Mouse (Mus musculus) liver, adult 2 months (tissue): ENCODE measurements at regions not wholly inside any gene's neighbourhood (a gene's known extent, or its start where the extent isn't known, plus 50 kb on each side); places are given as distances from the start of the nearest gene placed in this dataset.
"Not testable (repeated sequence)": the region's sequence is repeated elsewhere in the genome, so short reads cannot be mapped to it uniquely, and the experiment has no call there.

Source experiments
- DNase-seq: peaks from one replicate; pipeline ENCODE4 v3.0.0-alpha.2; 2011; ENCODE audit warnings: low read depth, low spot score; ENCODE audit errors: extremely low read depth
- H3K27ac ChIP-seq: fragments of 200-500 bp; replicated peaks from 2 replicates; pipeline ENCODE4 v1.5.1; 2012; ENCODE audit warnings: low read depth, mild to moderate bottlenecking, control low read depth, inconsistent platforms, low read length; ENCODE audit not compliant: insufficient read depth
- H3K27me3 ChIP-seq: fragments of 200-500 bp; 2 replicates; pipeline ENCODE4 v1.6.1; 2012; ENCODE audit warnings: mild to moderate bottlenecking, moderate library complexity, low read length, inconsistent platforms; ENCODE audit not compliant: control insufficient read depth, insufficient read depth
- H3K36me3 ChIP-seq: fragments of 200-500 bp; 2 replicates; pipeline ENCODE4 v1.6.1; 2012; ENCODE audit warnings: low read length, inconsistent platforms; ENCODE audit not compliant: control insufficient read depth, insufficient read depth
- H3K4me1 ChIP-seq: fragments of 200-500 bp; 2 replicates; pipeline ENCODE4 v1.6.1; 2011; ENCODE audit warnings: low read length; ENCODE audit not compliant: control insufficient read depth, insufficient read depth
- H3K4me3 ChIP-seq: fragments of 200-500 bp; 2 replicates; pipeline ENCODE4 v1.5.1; 2011; ENCODE audit warnings: low read depth, mild to moderate bottlenecking, control low read depth, low read length, moderate library complexity; ENCODE audit not compliant: insufficient read depth
- H3K79me2 ChIP-seq: fragments of 200-500 bp; 2 replicates; pipeline ENCODE4 v1.6.1; 2012; ENCODE audit warnings: inconsistent platforms, mild to moderate bottlenecking, low read length, moderate library complexity; ENCODE audit not compliant: control insufficient read depth, insufficient read depth
- H3K9ac ChIP-seq: fragments of 200-500 bp; 2 replicates; pipeline ENCODE4 v1.6.1; 2012; ENCODE audit warnings: low read depth, mild to moderate bottlenecking, control low read depth, inconsistent platforms, low read length
- CTCF ChIP-seq: fragments of 200-500 bp; IDR thresholded peaks from 2 replicates; pipeline ENCODE4 v1.5.1; 2011; ENCODE audit warnings: low read depth, low read length, control low read depth
- POLR2A ChIP-seq: fragments of 200-500 bp; IDR thresholded peaks from 2 replicates; pipeline ENCODE4 v1.6.1; 2011; ENCODE audit warnings: low read length, control low read depth; ENCODE audit not compliant: insufficient read depth; ENCODE audit errors: extremely low read depth
- WGBS: fragments of 180-500 bp; shearing (Covaris S2); methylation state at CpG from one replicate; pipeline ENCODE4 v1.1.7; 2018; 5-methylcytosine and 5-hydroxymethylcytosine counted together

GRCm38 (mm10) chr9:86105851-86106250 lies 263.7 kb downstream of the Tpbg start:
- DNase-seq, result no peak
- no peaks in the 10 kb centered on the region for H3K79me2 ChIP-seq
- no peak overlapping the region for H3K4me3 ChIP-seq
- no peak overlapping the region for H3K27ac ChIP-seq
- H3K4me1 ChIP-seq, result no peaks in the 10 kb centered on the region
- WGBS, result 73% methylated on average over 3 of the region's 3 CpGs
- no peaks in the 10 kb centered on the region for H3K36me3 ChIP-seq
- H3K9ac ChIP-seq, result no peak overlapping the region
- no peak for TF ChIP-seq POLR2A
- TF ChIP-seq CTCF, result no peak
- no peaks in the 10 kb centered on the region for H3K27me3 ChIP-seq

DNA sequence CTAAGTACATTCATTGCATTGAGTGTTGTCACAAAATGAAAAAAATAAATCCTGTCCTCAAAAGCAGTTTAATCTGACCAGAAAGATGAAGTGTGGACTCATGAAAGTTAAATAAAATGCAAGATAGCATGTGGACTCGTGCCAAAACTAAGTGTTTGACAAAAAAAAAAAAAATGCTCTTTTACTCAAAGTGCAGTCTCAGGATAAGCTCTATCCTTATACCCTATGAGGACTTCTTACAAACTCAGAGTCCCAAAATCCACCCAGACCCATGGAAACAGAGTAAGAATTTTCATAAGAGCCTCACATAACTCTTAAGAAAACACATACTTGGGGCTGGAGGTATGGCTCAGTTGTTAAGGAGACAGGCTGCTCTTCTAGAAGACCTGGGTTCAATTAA lies 267.7 kb downstream of the Tpbg start:
- no peak for DNase-seq
- H3K79me2 ChIP-seq, result no peaks in the 10 kb centered on the region
- 37% methylated on average over 1 of the region's 1 CpGs for WGBS
- no peaks in the 10 kb centered on the region for H3K36me3 ChIP-seq
- H3K27me3 ChIP-seq, result no peaks in the 10 kb centered on the region
- H3K9ac ChIP-seq, result no peak overlapping the region
- TF ChIP-seq CTCF (no peak), POLR2A (no peak)
- H3K4me1 ChIP-seq, result no peaks in the 10 kb centered on the region
- H3K27ac ChIP-seq, result no peak overlapping the region
- no peak overlapping the region for H3K4me3 ChIP-seq

GRCm38 (mm10) chr9:86119370-86119769 lies 277.2 kb downstream of the Tpbg start:
- 94% methylated on average over 3 of the region's 3 CpGs for WGBS
- Histone ChIP-seq H3K4me3 (no peak overlapping the region), H3K27ac (no peak overlapping the region), H3K4me1 (no peaks in the 10 kb centered on the region), H3K79me2 (no peaks in the 10 kb centered on the region), H3K36me3 (no peaks in the 10 kb centered on the region), H3K9ac (no peak overlapping the region), H3K27me3 (no peaks in the 10 kb centered on the region)
- no peak for TF ChIP-seq POLR2A
- no peak for TF ChIP-seq CTCF
- no peak for DNase-seq

GRCm38 (mm10) chr9:86135617-86136016 lies 293.4 kb downstream of the Tpbg start:
- DNase-seq, H3K9ac ChIP-seq, H3K4me1 ChIP-seq, H3K36me3 ChIP-seq, H3K4me3 ChIP-seq, H3K27ac ChIP-seq, H3K79me2 ChIP-seq, H3K27me3 ChIP-seq: not testable (repeated sequence)
- WGBS, result 80% methylated on average over 1 of the region's 1 CpGs

- TF ChIP-seq CTCF (no peak), POLR2A (no peak)
- H3K27ac ChIP-seq, result no peak overlapping the region
- no peaks in the 10 kb centered on the region for H3K79me2 ChIP-seq
- WGBS, result 90% methylated on average over 4 of the region's 4 CpGs
- H3K36me3 ChIP-seq, result no peaks in the 10 kb centered on the region
- no peak overlapping the region for H3K4me3 ChIP-seq
- no peak overlapping the region for H3K9ac ChIP-seq
- no peaks in the 10 kb centered on the region for H3K4me1 ChIP-seq
- DNase-seq, result no peak
- H3K27me3 ChIP-seq, result no peaks in the 10 kb centered on the region
These were observed 303.7 kb downstream of the Tpbg start for GRCm38 (mm10) chr9:86145903-86146302.

- Histone ChIP-seq H3K4me1 (no peaks in the 10 kb centered on the region), H3K36me3 (no peaks in the 10 kb centered on the region), H3K9ac (no peak overlapping the region), H3K27ac (no peak overlapping the region), H3K4me3 (no peak overlapping the region), H3K27me3 (no peaks in the 10 kb centered on the region), H3K79me2 (no peaks in the 10 kb centered on the region)
- DNase-seq, result no peak
- no peak for TF ChIP-seq CTCF
- no peak for TF ChIP-seq POLR2A
- WGBS, result 96% methylated on average over 1 of the region's 1 CpGs
These were observed 304.4 kb downstream of the Ube2cbp start for GRCm38 (mm10) chr9:86160316-86160715.
